Mouse (Mus musculus): ENCODE measurements around the gene Flywch1. TPM values are rescaled to one million over a fixed set of nuclear protein-coding genes. Genes with fewer than 3 reads are reported as not detected.

Flywch1 gene
- total and polyA plus RNA-seq, 3 experiments, result 18.8 to 28.3 (median 23.4) TPM

GRCm38 (mm10) chr17:23820731-23821130, 49.3 kb upstream of the Flywch1 start:
- TF ChIP-seq ZNF384 (IDR thresholded peaks at IDR 0.05; ENCODE audit: low read depth, low read length), result no peak
- TF ChIP-seq ZC3H11A (IDR thresholded peaks at IDR 0.05; ENCODE audit: low read depth, low read length), result no peak
- no peak for TF ChIP-seq SMC3 (IDR thresholded peaks at IDR 0.05; ENCODE audit: low read depth, low read length)
- no peak for TF ChIP-seq ZKSCAN1 (IDR thresholded peaks at IDR 0.05; ENCODE audit: borderline replicate concordance, low read depth, low read length)
- TF ChIP-seq POLR2AphosphoS2 (IDR thresholded peaks at IDR 0.05; ENCODE audit: low read depth, low read length), result no peak
- no peak for TF ChIP-seq MXI1 (IDR thresholded peaks at IDR 0.05; ENCODE audit: low read depth, low read length)
- TF ChIP-seq E2F4 (IDR thresholded peaks at IDR 0.05; ENCODE audit: insufficient replicate concordance, low read depth, low read length), result no peak
- TF ChIP-seq PAX5 (IDR thresholded peaks at IDR 0.05; ENCODE audit: low read length), result no peak
- Histone ChIP-seq H3K9ac (ENCODE audit: insufficient read depth, low read depth) (no peak overlapping the region), H3K4me2 (ENCODE audit: insufficient read depth, low read depth, poor library complexity, severe bottlenecking) (no peak overlapping the region), H3K36me3 (replicated peaks in 1 of 2; ENCODE audit: control insufficient read depth in 1 of 2, insufficient read depth in 1 of 2, low read length in 1 of 2) (peaks cover 97% of the 10 kb centered on the region in 2 experiments), H3K4me3 (replicated peaks in 1 of 3; ENCODE audit: low read depth in 2 of 3, low read length in 2 of 3, poor library complexity in 1 of 3) (no peak overlapping the region), H3K27ac (ENCODE audit: insufficient read depth, low read depth) (no peak overlapping the region), H3K27me3 (replicated peaks) (no peaks in the 10 kb centered on the region), H3K4me1 (ENCODE audit: control insufficient read depth in 1 of 2, insufficient read depth in 2 of 2) (peaks cover 0 to 13% of the 10 kb centered on the region in 2 experiments; a peak in 1 of 4 replicates), H3K9me3 (replicated peaks; ENCODE audit: low read length) (peaks cover 5% of the 10 kb centered on the region), H3K79me2 (replicated peaks; ENCODE audit: control insufficient read depth, extremely low read depth, insufficient read depth, poor library complexity, severe bottlenecking) (peaks cover 25% of the 10 kb centered on the region)
- in situ Hi-C loops (cut with MboI; ENCODE audit: low pct_ligation_motif_present, low pct_unique_long_range_greater_than_20kb, low sequenced_read_pairs) (no loop called here), dilution Hi-C loops (cut with MboI; ENCODE audit: extremely low pct_ligation_motif_present, extremely low pct_unique_long_range_greater_than_20kb, low sequenced_read_pairs) (no loop called here)
- no peak for DNase-seq (ENCODE audit: extremely low read depth)

DNA sequence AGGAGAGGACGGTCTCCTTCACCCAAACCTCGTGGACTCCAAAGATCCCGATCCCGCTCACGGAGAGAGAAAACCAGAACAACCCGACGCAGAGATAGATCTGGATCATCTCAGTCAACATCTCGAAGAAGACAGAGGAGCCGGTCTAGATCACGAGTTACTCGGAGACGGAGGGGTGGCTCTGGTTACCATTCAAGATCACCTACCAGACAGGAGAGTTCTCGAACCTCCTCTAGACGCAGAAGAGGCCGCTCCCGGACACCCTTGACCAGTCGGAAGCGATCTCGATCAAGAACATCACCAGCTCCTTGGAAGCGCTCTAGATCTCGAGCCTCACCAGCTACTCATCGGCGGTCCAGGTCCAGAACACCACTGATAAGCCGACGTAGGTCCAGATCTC, 47.8 kb upstream of the Flywch1 start:
- no peak overlapping the region for H3K4me2 ChIP-seq (ENCODE audit: insufficient read depth, low read depth, poor library complexity, severe bottlenecking)
- H3K27me3 ChIP-seq (replicated peaks), result no peaks in the 10 kb centered on the region
- H3K9ac ChIP-seq (ENCODE audit: insufficient read depth, low read depth), result no peak overlapping the region
- peaks cover 0 to 9% of the 10 kb centered on the region in 2 experiments; a peak in 1 of 4 replicates for H3K4me1 ChIP-seq (ENCODE audit: control insufficient read depth in 1 of 2, insufficient read depth in 2 of 2)
- no peak for DNase-seq (ENCODE audit: extremely low read depth)
- dilution Hi-C loops (cut with MboI; ENCODE audit: extremely low pct_ligation_motif_present, extremely low pct_unique_long_range_greater_than_20kb, low sequenced_read_pairs), result no loop called here
- peaks cover 97 to 99% of the 10 kb centered on the region in 2 experiments for H3K36me3 ChIP-seq (replicated peaks in 1 of 2; ENCODE audit: control insufficient read depth in 1 of 2, insufficient read depth in 1 of 2, low read length in 1 of 2)
- no peak overlapping the region for H3K27ac ChIP-seq (ENCODE audit: insufficient read depth, low read depth)
- no peak for TF ChIP-seq E2F4 (IDR thresholded peaks at IDR 0.05; ENCODE audit: insufficient replicate concordance, low read depth, low read length)
- no peak for TF ChIP-seq SIN3A (IDR thresholded peaks at IDR 0.05; ENCODE audit: low read length)
- no peak for TF ChIP-seq POLR2AphosphoS2 (IDR thresholded peaks at IDR 0.05; ENCODE audit: low read depth, low read length)
- no peak for TF ChIP-seq EP300 (IDR thresholded peaks at IDR 0.05; ENCODE audit: low read length)
- TF ChIP-seq JUN (IDR thresholded peaks at IDR 0.05; ENCODE audit: insufficient read depth, low read depth, low read length), result no peak
- TF ChIP-seq IRF4 (IDR thresholded peaks at IDR 0.05; ENCODE audit: low read depth, low read length), result no peak
- TF ChIP-seq BHLHE40 (IDR thresholded peaks at IDR 0.05; ENCODE audit: low read depth, low read length), result no peak
- no peak for TF ChIP-seq PAX5 (IDR thresholded peaks at IDR 0.05; ENCODE audit: low read length)
- TF ChIP-seq JUND (conservative IDR thresholded peaks at IDR 0.05; ENCODE audit: low read depth, low read length), result no peak
- TF ChIP-seq MAX (IDR thresholded peaks at IDR 0.05; ENCODE audit: low read length), result no peak
- TF ChIP-seq ZKSCAN1 (IDR thresholded peaks at IDR 0.05; ENCODE audit: borderline replicate concordance, low read depth, low read length), result no peak
- TF ChIP-seq SMC3 (IDR thresholded peaks at IDR 0.05; ENCODE audit: low read depth, low read length), result no peak
- no peak for TF ChIP-seq NELFE (IDR thresholded peaks at IDR 0.05; ENCODE audit: low read depth, low read length)
- no peak for TF ChIP-seq ZC3H11A (IDR thresholded peaks at IDR 0.05; ENCODE audit: low read depth, low read length)
- no peak for TF ChIP-seq ZMIZ1 (IDR thresholded peaks at IDR 0.05; ENCODE audit: low read depth, low read length)
- no peak for TF ChIP-seq RCOR1 (conservative IDR thresholded peaks at IDR 0.05; ENCODE audit: low read depth, low read length)
- no peak for TF ChIP-seq USF2 (conservative IDR thresholded peaks at IDR 0.05; ENCODE audit: low read depth, low read length)
- no peak for TF ChIP-seq CHD1 (IDR thresholded peaks at IDR 0.05; ENCODE audit: low read depth, low read length)
- peaks cover 5% of the 10 kb centered on the region for H3K9me3 ChIP-seq (replicated peaks; ENCODE audit: low read length)
- in situ Hi-C loops (cut with MboI; ENCODE audit: low pct_ligation_motif_present, low pct_unique_long_range_greater_than_20kb, low sequenced_read_pairs), result no loop called here
- H3K79me2 ChIP-seq (replicated peaks; ENCODE audit: control insufficient read depth, extremely low read depth, insufficient read depth, poor library complexity, severe bottlenecking), result peaks cover 31% of the 10 kb centered on the region
- H3K4me3 ChIP-seq (replicated peaks in 1 of 3; ENCODE audit: low read depth in 2 of 3, low read length in 2 of 3, poor library complexity in 1 of 3), result no peak overlapping the region
